Mouse (Mus musculus) lung, postnatal 36 days (tissue): Measurements from ENCODE around the gene Obsl1.

Experiments
- DNase-seq: peaks from one replicate; pipeline ENCODE4 v3.0.0; 2022; ENCODE audit warnings: mixed read lengths

Gene Obsl1

DNA sequence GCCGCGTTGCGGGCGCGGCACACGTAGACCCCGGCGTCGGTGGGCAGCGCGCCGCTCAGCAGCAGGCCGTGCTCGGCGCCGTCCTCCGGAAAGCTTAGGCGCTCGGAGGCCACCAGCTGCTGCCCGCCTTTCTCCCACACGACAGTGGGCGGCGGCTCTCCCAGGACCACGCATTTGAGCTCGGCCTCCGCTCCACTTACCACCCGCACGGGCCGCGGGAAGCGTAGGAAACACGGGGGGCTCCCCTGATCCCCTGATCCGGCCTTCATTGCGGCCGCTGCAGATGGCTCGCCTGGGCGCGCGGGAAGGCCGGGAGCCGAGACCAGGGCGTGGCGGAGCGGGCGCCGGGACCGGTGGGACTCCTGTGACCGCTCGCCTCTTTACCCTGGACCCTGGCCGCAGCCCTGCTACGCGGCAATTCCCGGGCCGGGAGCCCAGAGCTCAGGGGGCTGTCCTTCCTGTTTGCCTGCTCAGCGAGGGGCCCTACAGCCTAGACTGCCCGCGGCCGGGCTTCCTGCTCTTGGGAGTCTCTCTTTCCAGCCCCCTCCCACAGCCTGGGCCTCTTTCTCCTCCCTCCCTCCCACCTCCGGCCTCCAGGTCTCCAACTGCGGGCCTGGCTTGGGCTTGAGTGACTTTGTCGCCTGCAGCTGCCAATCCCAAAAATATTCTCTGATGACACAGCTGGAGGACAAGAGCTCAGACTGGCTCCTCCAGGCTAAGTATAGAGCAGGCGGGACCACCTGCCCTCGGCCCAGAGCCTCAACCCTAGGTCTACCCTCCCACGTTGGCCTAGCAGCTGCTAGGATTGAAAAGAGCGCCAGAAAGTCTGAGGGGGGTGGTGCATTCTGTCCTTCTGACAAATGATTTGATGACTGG lies at the start of gene Obsl1:
Gene Obsl1 (minus strand): TSS at position 497 of the 876 bp plus-strand sequence.
- peak; percentile 49 for DNase-seq

DNA sequence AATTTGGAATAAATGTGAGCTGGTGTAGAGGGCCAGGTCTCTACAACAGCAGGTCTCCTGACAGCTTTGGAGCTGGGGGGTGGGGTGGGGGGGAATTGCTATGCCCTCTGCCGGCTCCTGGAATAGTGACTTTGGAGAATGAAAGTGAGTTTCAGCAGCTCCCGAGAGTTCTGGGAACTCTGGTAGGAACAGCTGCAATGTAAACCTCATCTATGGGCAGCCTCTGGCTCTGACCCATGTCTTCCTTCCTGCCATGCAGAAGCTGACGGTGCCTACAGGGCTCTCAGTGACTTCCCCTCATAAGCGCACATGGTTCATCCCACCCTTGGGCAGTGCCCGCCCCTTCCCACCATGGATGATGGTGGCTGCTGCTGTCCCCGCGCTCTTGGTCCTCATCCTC lies 49.4 kb upstream of the Obsl1 start:
- DNase-seq, result no peak

GRCm38 (mm10) chr1:75550586-75550985 lies 44.3 kb upstream of the Obsl1 start:
- DNase-seq, result no peak

GRCm38 (mm10) chr1:75549289-75550279 lies 43.3 kb upstream of the Obsl1 start:
- no peak for DNase-seq

- DNase-seq, result no peak
These were observed 42.6 kb upstream of the Obsl1 start for GRCm38 (mm10) chr1:75548871-75549270.

DNA sequence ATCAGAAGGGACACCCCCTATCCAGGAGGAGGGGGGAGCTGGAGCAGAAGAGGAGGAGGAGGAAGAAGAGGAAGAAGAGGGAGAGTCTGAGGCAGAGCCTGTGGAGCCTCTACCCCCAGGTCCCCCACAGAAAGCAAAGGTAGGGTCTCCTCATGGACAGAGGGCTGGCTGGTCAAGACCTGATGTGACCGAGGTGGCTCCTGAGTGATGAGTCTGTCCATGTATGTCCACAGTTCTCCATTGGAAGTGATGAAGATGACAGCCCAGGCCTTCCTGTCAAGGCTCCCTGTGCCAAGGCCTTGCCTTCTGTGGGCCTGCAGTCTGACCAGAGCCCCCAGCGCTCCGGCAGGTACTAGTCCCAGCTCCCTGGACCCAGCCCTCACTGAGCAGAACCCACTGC lies 41.8 kb upstream of the Obsl1 start:
- DNase-seq, result no peak

DNA sequence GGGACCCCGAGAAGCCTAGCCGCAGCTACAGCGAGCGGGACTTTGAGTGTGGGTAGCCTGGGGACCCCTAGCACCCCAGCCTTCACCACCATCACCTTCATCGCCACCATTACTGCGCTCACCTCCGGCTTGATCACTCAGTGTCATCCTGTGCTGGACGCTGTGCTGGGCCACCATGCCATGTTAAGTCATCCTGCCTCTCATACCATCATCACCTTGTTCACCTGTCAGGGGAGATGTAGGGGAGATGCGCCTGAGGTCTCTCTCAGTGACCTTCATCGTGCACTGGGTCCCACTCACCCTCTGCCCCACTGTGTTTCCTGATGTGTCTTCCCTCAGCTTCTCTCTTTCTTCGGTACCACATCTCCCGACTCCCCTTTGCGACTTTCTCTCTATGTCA lies 41.1 kb upstream of the Obsl1 start:
- DNase-seq, result no peak

- DNase-seq, result peak; percentile 64
These were observed 40.0 kb upstream of the Obsl1 start, which contains the start of gene Slc4a3 for GRCm38 (mm10) chr1:75545965-75546956. TSS of gene Slc4a3 (plus strand) at chr1:75546266.

GRCm38 (mm10) chr1:75544351-75544750 lies 38.1 kb upstream of the Obsl1 start:
- DNase-seq, result no peak

- no peak for DNase-seq
These were observed 35.2 kb upstream of the Obsl1 start for GRCm38 (mm10) chr1:75541496-75541895.

GRCm38 (mm10) chr1:75538597-75539190 lies 32.4 kb upstream of the Obsl1 start:
- DNase-seq, result no peak

DNA sequence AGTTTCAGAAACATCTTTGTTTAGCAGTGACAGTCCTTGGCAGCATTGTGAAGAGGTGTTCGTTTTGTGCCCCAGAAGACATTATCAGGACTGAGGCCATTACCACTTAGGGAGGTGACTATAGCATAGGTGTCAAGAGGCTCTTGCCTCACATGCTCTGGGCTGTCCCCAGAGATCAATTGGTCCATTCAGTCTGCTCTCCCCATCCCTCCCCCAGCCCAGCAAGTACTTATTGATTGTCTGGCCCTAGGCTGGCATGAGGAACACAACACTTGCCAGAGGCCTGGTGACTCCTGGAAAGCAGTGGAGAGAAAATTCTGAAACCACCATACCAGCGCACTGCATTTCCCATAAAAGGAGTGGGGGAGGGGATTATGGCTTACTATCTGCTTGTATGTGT lies 31.3 kb upstream of the Obsl1 start:
- no peak for DNase-seq

GRCm38 (mm10) chr1:75533325-75534252 lies 27.3 kb upstream of the Obsl1 start:
- DNase-seq, result no peak

GRCm38 (mm10) chr1:75532280-75533172 lies 26.3 kb upstream of the Obsl1 start:
- DNase-seq, result no peak

- no peak for DNase-seq
These were observed 24.3 kb upstream of the Obsl1 start for GRCm38 (mm10) chr1:75530546-75530945.

DNA sequence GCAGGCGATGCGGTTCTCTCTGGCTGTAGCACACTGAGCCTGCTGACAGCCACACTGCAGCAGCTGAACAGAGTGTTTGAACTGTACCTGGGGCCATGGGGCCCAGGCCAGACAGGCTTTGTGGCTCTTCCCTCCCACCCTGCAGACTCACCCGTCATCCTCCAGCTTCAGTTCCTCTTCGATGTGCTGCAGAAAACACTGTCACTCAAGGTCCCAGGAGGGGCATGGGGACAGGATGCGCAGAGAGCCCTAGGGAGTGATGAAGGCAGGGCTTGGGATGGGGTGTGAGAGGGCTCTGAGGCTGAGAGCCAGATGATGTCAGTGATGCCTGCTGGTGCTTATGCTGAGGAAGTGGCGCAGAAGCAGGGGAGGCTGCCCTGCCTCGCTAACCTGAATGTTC lies 18.4 kb upstream of the Obsl1 start:
- DNase-seq, result peak; percentile 20

DNA sequence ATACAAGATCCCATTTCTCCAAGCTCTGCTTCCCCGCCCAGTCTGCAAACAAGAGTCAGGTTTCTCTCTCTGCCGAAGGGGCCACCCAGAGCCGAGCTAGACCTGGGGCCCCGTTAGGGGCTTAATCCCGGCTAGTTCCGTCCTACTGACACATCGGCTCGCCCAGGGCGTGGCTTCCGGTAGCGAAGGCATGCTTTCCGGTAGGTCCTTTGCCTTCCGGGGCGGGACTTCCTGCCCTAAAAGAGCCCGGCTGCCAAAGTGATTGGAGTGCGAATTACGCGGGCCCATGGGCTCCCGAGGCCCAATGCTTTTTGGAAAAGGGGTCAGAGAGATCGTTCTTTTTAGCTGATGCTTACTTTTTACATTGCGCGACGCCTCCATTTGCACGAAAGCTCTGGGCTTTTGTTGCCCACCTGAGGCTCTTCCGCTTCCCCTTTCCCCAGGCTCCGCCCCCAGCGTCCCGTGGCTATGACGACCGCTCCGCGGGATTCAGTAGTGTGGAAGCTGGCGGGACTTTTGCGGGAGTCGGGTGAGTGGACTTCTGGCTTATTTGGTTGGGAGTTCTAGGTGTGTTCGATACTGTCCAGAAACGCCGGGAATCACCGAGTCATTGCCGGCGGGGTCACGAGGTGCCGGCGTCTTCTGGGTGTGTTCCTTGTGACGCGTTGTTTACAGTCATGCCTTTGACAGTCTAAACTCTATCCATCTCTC lies 15.2 kb upstream of the Obsl1 start, which contains the start of gene Stk11ip:
Gene Stk11ip (plus strand): TSS at position 209 of the 711 bp plus-strand sequence.
- peak; percentile 97 for DNase-seq

- DNase-seq, result no peak
These were observed 13.3 kb upstream of the Obsl1 start for GRCm38 (mm10) chr1:75519576-75519975.

DNA sequence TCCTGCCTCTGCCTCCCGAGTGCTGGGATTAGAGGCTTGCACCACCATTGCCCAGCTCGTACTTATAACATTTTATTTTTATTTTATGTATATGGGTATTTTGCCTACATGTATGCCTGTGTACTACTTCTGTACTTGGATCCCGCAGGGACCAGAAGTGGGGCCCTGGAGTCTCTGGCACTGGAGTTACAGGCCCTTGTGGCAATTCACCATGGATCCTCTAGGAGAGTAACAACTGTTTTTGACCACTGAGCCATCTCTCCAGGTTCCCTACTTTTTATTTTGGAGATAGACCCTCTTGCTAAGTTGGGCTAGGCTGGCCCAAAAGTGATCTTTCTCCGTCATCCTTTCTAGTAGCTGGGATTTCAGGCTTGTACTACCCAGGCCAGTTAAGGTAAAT lies 12.2 kb upstream of the Obsl1 start:
- DNase-seq, result no peak
